Mouse (Mus musculus): ENCODE measurements around the gene Sult1e1.

- TF ChIP-seq POLR2A (IDR thresholded peaks at IDR 0.05; ENCODE audit: control insufficient read depth, low read depth, low read length) (no peak), CTCF (IDR thresholded peaks at IDR 0.05; ENCODE audit: control insufficient read depth, insufficient read depth, insufficient replicate concordance, low read depth, low read length) (no peak)
Measured at GRCm38 (mm10) chr5:87615128-87615390, 23.7 kb upstream of the Sult1e1 start.

Measured in testis, adult 2 months (tissue).